Mouse (Mus musculus) liver, embryonic 13.5 days (tissue): ENCODE data around the gene Slc39a8. TPM values are rescaled to one million over a fixed set of nuclear protein-coding genes. Genes with fewer than 3 reads are reported as not detected.
A peak's percentile ranks its signal among the peaks of the same experiment; 100 is the strongest.

ENCODE experiments used
- ATAC-seq: fragments of 200-750 bp; cut with Nextera tagmentation; 2 replicates; pipeline ENCODE4 v1.8.0; 2017; ENCODE audit warnings: low read depth, mild to moderate bottlenecking, moderate number of reproducible peaks, moderate library complexity
- DNase-seq: peaks from one replicate; pipeline ENCODE4 v3.0.0; 2022
- H3K27ac ChIP-seq: fragments of 300-500 bp; sonication (generic); 2 replicates; pipeline ENCODE4 v1.5.1; 2015; ENCODE audit warnings: moderate library complexity, mild to moderate bottlenecking, inconsistent platforms
- H3K27me3 ChIP-seq: fragments of 300-500 bp; sonication (generic); 2 replicates; pipeline ENCODE4 v1.6.1; 2015; ENCODE audit warnings: mild to moderate bottlenecking, inconsistent platforms
- H3K36me3 ChIP-seq: fragments of 300-500 bp; sonication (generic); 2 replicates; pipeline ENCODE4 v1.6.1; 2015; ENCODE audit warnings: mild to moderate bottlenecking, inconsistent platforms
- H3K4me1 ChIP-seq: fragments of 300-500 bp; sonication (generic); replicated peaks from 2 replicates; pipeline ENCODE4 v1.6.1; 2015; ENCODE audit warnings: inconsistent platforms
- H3K4me2 ChIP-seq: fragments of 300-500 bp; sonication (generic); 2 replicates; pipeline ENCODE4 v1.6.1; 2015; ENCODE audit warnings: inconsistent platforms, mild to moderate bottlenecking, moderate library complexity
- H3K4me3 ChIP-seq: fragments of 300-500 bp; sonication (generic); replicated peaks from 2 replicates; pipeline ENCODE4 v1.5.1; 2015; ENCODE audit warnings: mild to moderate bottlenecking, inconsistent platforms
- H3K9ac ChIP-seq: fragments of 300-500 bp; sonication (generic); 2 replicates; pipeline ENCODE4 v1.6.1; 2015; ENCODE audit warnings: mild to moderate bottlenecking, inconsistent platforms
- H3K9me3 ChIP-seq: fragments of 300-500 bp; sonication (generic); replicated peaks from 2 replicates; pipeline ENCODE4 v1.6.1; 2016; ENCODE audit warnings: inconsistent platforms
- WGBS: fragments of 180-500 bp; shearing (Covaris S2); methylation state at CpG from one replicate; pipeline ENCODE4 v1.1.7; 2015; ENCODE audit not compliant: insufficient replicate concordance; 5-methylcytosine and 5-hydroxymethylcytosine counted together
- polyA plus RNA-seq: library from polyadenylated mRNA; unstranded; fragments of >200 nt; fragmentation: Nextera tagmentation; extraction: Ambion mirVana; gene quantifications from 2 replicates; pipeline ENCODE4 v1.2.1, GENCODE M21; 2015

The Slc39a8 gene
- polyA plus RNA-seq, 1 experiment from 2014 or later, result 61.3 TPM

- Histone ChIP-seq H3K4me2 (no peak overlapping the region), H3K27ac (no peak overlapping the region), H3K36me3 (peaks cover 33% of the 10 kb centered on the region), H3K27me3 (no peaks in the 10 kb centered on the region), H3K4me1 (peaks cover 47% of the 10 kb centered on the region), H3K9ac (no peak overlapping the region), H3K4me3 (no peak overlapping the region), H3K9me3 (no peaks in the 10 kb centered on the region)
- DNase-seq (no peak), ATAC-seq (no peak)
- 72% methylated on average over 7 of the region's 7 CpGs for WGBS
These were observed 20.8 kb downstream of the Slc39a8 start for GRCm38 (mm10) chr3:135845860-135846259.

- Histone ChIP-seq H3K27ac (no peak overlapping the region), H3K4me1 (peaks cover 26% of the 10 kb centered on the region), H3K27me3 (no peaks in the 10 kb centered on the region), H3K9me3 (no peaks in the 10 kb centered on the region), H3K4me2 (no peak overlapping the region), H3K36me3 (peaks cover 53% of the 10 kb centered on the region), H3K9ac (no peak overlapping the region), H3K4me3 (no peak overlapping the region)
- DNase-seq (no peak), ATAC-seq (no peak)
- 68% methylated on average over 2 of the region's 2 CpGs for WGBS
These were observed 26.5 kb downstream of the Slc39a8 start for GRCm38 (mm10) chr3:135851607-135852006.

- Histone ChIP-seq H3K4me2 (peak overlapping the region; percentile 40), H3K4me1 (peaks cover 26% of the 10 kb centered on the region), H3K9me3 (no peaks in the 10 kb centered on the region), H3K9ac (no peak overlapping the region), H3K27ac (peak overlapping the region; percentile 60; the same call in 1 of the 2 replicates), H3K36me3 (peaks cover 64% of the 10 kb centered on the region), H3K4me3 (no peak overlapping the region), H3K27me3 (no peaks in the 10 kb centered on the region)
- no peak for ATAC-seq
- WGBS, result 71% methylated on average over 10 of the region's 10 CpGs
- no peak for DNase-seq
These were observed 28.7 kb downstream of the Slc39a8 start for GRCm38 (mm10) chr3:135853604-135854297.

GRCm38 (mm10) chr3:135854298-135854984, 29.4 kb downstream of the Slc39a8 start:
- 66% methylated on average over 14 of the region's 14 CpGs for WGBS
- H3K9me3 ChIP-seq, result no peaks in the 10 kb centered on the region
- H3K9ac ChIP-seq, result no peak overlapping the region
- ATAC-seq (peak; percentile 97), DNase-seq (peak; percentile 59)
- H3K36me3 ChIP-seq, result peaks cover 64% of the 10 kb centered on the region
- no peaks in the 10 kb centered on the region for H3K27me3 ChIP-seq
- H3K4me3 ChIP-seq, result no peak overlapping the region
- peaks cover 26% of the 10 kb centered on the region for H3K4me1 ChIP-seq
- peak overlapping the region; percentile 60; the same call in 1 of the 2 replicates for H3K27ac ChIP-seq
- H3K4me2 ChIP-seq, result peak overlapping the region; percentile 40

GRCm38 (mm10) chr3:135854985-135855340, 29.9 kb downstream of the Slc39a8 start:
- ATAC-seq, result 0 out of 2 replicates have a peak, but pooled peaks have one; percentile 7
- peaks cover 64% of the 10 kb centered on the region for H3K36me3 ChIP-seq

GRCm38 (mm10) chr3:135856303-135856702, 31.2 kb downstream of the Slc39a8 start:
- WGBS, result 75% methylated on average over 1 of the region's 1 CpGs
- DNase-seq (no peak), ATAC-seq (no peak)
- no peak overlapping the region for H3K27ac ChIP-seq
- H3K36me3 ChIP-seq, result peaks cover 74% of the 10 kb centered on the region
- H3K4me2 ChIP-seq, result no peak overlapping the region
- H3K27me3 ChIP-seq, result no peaks in the 10 kb centered on the region
- no peak overlapping the region for H3K4me3 ChIP-seq
- no peaks in the 10 kb centered on the region for H3K9me3 ChIP-seq
- peaks cover 26% of the 10 kb centered on the region for H3K4me1 ChIP-seq
- H3K9ac ChIP-seq, result no peak overlapping the region

More at GRCm38 (mm10) chr3:135854985-135855340, 29.9 kb downstream of the Slc39a8 start:
- Histone ChIP-seq H3K4me1 (peaks cover 26% of the 10 kb centered on the region), H3K27ac (peak overlapping the region; percentile 55), H3K4me2 (peak overlapping the region; percentile 40), H3K4me3 (no peak overlapping the region), H3K9me3 (no peaks in the 10 kb centered on the region), H3K9ac (no peak overlapping the region), H3K27me3 (no peaks in the 10 kb centered on the region)
- 76% methylated on average over 6 of the region's 6 CpGs for WGBS
- DNase-seq, result no peak

GRCm38 (mm10) chr3:135857134-135857533, 32.1 kb downstream of the Slc39a8 start:
- 81% methylated on average over 5 of the region's 5 CpGs for WGBS
- ATAC-seq, result no peak
- peaks cover 26% of the 10 kb centered on the region for H3K4me1 ChIP-seq
- H3K9me3 ChIP-seq, result no peaks in the 10 kb centered on the region
- no peak for DNase-seq
- no peak overlapping the region for H3K4me3 ChIP-seq
- H3K4me2 ChIP-seq, result no peak overlapping the region
- H3K27me3 ChIP-seq, result no peaks in the 10 kb centered on the region
- no peak overlapping the region for H3K9ac ChIP-seq
- H3K36me3 ChIP-seq, result peaks cover 73% of the 10 kb centered on the region
- H3K27ac ChIP-seq, result no peak overlapping the region

- Histone ChIP-seq H3K4me2 (no peak overlapping the region), H3K4me3 (no peak overlapping the region), H3K4me1 (peaks cover 11% of the 10 kb centered on the region), H3K27ac (no peak overlapping the region), H3K9me3 (no peaks in the 10 kb centered on the region), H3K36me3 (peaks cover 69% of the 10 kb centered on the region), H3K27me3 (no peaks in the 10 kb centered on the region), H3K9ac (no peak overlapping the region)
- 85% methylated on average over 5 of the region's 5 CpGs for WGBS
- ATAC-seq (no peak), DNase-seq (no peak)
These were observed 34.4 kb downstream of the Slc39a8 start for GRCm38 (mm10) chr3:135859431-135859830.

GRCm38 (mm10) chr3:135862804-135863203, 37.7 kb downstream of the Slc39a8 start:
- DNase-seq (no peak), ATAC-seq (no peak)
- 59% methylated on average over 9 of the region's 9 CpGs for WGBS
- no peaks in the 10 kb centered on the region for H3K4me1 ChIP-seq
- H3K9ac ChIP-seq, result no peak overlapping the region
- H3K9me3 ChIP-seq, result no peaks in the 10 kb centered on the region
- no peak overlapping the region for H3K4me2 ChIP-seq
- H3K4me3 ChIP-seq, result no peak overlapping the region
- H3K27ac ChIP-seq, result no peak overlapping the region
- peaks cover 58% of the 10 kb centered on the region for H3K36me3 ChIP-seq
- H3K27me3 ChIP-seq, result no peaks in the 10 kb centered on the region

GRCm38 (mm10) chr3:135869041-135869440, 44.0 kb downstream of the Slc39a8 start:
- Histone ChIP-seq H3K4me3 (no peak overlapping the region), H3K4me2 (no peak overlapping the region), H3K27me3 (no peaks in the 10 kb centered on the region), H3K4me1 (no peaks in the 10 kb centered on the region), H3K36me3 (peaks cover 32% of the 10 kb centered on the region), H3K9ac (no peak overlapping the region), H3K27ac (no peak overlapping the region), H3K9me3 (no peaks in the 10 kb centered on the region)
- 72% methylated on average over 4 of the region's 4 CpGs for WGBS
- ATAC-seq (no peak), DNase-seq (no peak)

GRCm38 (mm10) chr3:135872325-135872724, 47.2 kb downstream of the Slc39a8 start:
- H3K9ac ChIP-seq, result no peak overlapping the region
- H3K9me3 ChIP-seq, result no peaks in the 10 kb centered on the region
- H3K4me2 ChIP-seq, result no peak overlapping the region
- H3K36me3 ChIP-seq, result peaks cover 33% of the 10 kb centered on the region
- ATAC-seq, result no peak
- no peak overlapping the region for H3K27ac ChIP-seq
- DNase-seq, result no peak
- 83% methylated on average over 5 of the region's 5 CpGs for WGBS
- H3K4me3 ChIP-seq, result no peak overlapping the region
- H3K4me1 ChIP-seq, result no peaks in the 10 kb centered on the region
- no peaks in the 10 kb centered on the region for H3K27me3 ChIP-seq
